In the genomic region with DNA sequence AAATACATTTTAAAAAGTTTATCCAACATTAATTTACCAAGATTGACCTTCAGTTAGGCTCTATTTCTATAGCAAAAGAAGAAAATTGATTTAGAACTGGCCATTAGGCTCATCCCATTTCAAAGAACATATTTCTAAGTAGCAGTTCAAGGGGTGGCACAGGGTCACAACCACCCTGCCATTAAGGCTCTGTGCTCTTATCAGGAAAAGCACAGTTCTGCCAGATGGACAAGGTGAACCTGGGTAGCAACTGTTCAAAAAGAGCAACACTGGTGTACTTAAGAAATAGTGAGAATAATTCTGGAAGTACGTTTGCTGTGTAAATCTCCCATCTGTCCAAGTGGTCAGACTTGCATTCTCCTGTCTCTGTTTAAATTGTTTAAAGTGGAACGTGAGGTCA, we compare ENCODE assay signal across 17 mouse cellular contexts.
"Had no signal": no experiment of that assay in that cellular context is flagged by ENCODE, and none has a peak within 500 bp of the region (broad histone marks: within the 10 kb centered on the region; RNA-seq: fewer than 3 reads in every experiment).

No protein-coding gene starts in this region.

- H3K27ac ChIP-seq: lung, embryonic 15.5 days; macrophage; midbrain, embryonic 13.5 days; midbrain, embryonic 15.5 days; neural tube, embryonic 12.5 days; stomach, embryonic 15.5 days; stomach, postnatal 0 days had no signal

- ATAC-seq: liver, postnatal 0 days; lung, postnatal 0 days; midbrain, embryonic 13.5 days; midbrain, embryonic 15.5 days had no signal

- H3K27me3 ChIP-seq: lung, embryonic 15.5 days; midbrain, embryonic 13.5 days; midbrain, embryonic 15.5 days; neural tube, embryonic 12.5 days; stomach, embryonic 15.5 days had no signal

- H3K9me3 ChIP-seq: lung, embryonic 15.5 days; midbrain, embryonic 13.5 days; midbrain, embryonic 15.5 days; neural tube, embryonic 12.5 days; stomach, embryonic 15.5 days had no signal

- H3K9ac ChIP-seq: liver, postnatal 0 days; lung, embryonic 15.5 days; midbrain, embryonic 13.5 days; midbrain, embryonic 15.5 days; neural tube, embryonic 12.5 days; stomach, embryonic 15.5 days had no signal

- H3K4me3 ChIP-seq: lung, embryonic 15.5 days; midbrain, embryonic 13.5 days; midbrain, embryonic 15.5 days; neural tube, embryonic 12.5 days; stomach, embryonic 15.5 days had no signal

- H3K36me3 ChIP-seq: lung, embryonic 15.5 days; midbrain, embryonic 13.5 days; midbrain, embryonic 15.5 days; neural tube, embryonic 12.5 days; stomach, embryonic 15.5 days had no signal

- H3K4me2 ChIP-seq: lung, embryonic 15.5 days; midbrain, embryonic 11.5 days; midbrain, embryonic 13.5 days; midbrain, embryonic 15.5 days; neural tube, embryonic 12.5 days; stomach, embryonic 15.5 days had no signal

- DNase-seq: liver, postnatal 0 days; lung, adult 2 months; lung, postnatal 14 days; lung, postnatal 36 days; right cerebral cortex, postnatal 14 days; thymus, adult 2 months; thymus, postnatal 25 days; thymus, postnatal 4 days had no signal

- H3K4me1 ChIP-seq: lung, embryonic 15.5 days; midbrain, embryonic 13.5 days; midbrain, embryonic 15.5 days; neural tube, embryonic 12.5 days; stomach, embryonic 15.5 days had no signal
